Mouse (Mus musculus) adrenal gland, postnatal 10 days (tissue): Measurements from ENCODE around the gene Gjb5. TPM values are rescaled to one million over a fixed set of nuclear protein-coding genes. Genes with fewer than 3 reads are reported as not detected.
A peak's percentile ranks its signal among the peaks of the same experiment; 100 is the strongest.

Source experiments
- DNase-seq: peaks from one replicate; pipeline ENCODE4 v3.0.0; 2021; ENCODE audit warnings: mixed read lengths
- total RNA-seq, 2 experiments: library from RNA; stranded (reverse); gene quantifications; 2 replicates each; pipeline ENCODE4 v1.2.3; 2021

Gjb5 gene
- total RNA-seq, 2 experiments from 2014 or later = 0.75 to 0.82 TPM

GRCm38 (mm10) chr4:127349560-127350300, 8.3 kb downstream of the Gjb5 start:
- DNase-seq = no peak

- no peak for DNase-seq
Observed at GRCm38 (mm10) chr4:127345000-127345399, 13.0 kb downstream of the Gjb5 start.

- DNase-seq = no peak
Observed at GRCm38 (mm10) chr4:127341372-127341771, 16.6 kb downstream of the Gjb5 start.

- DNase-seq = no peak
Observed at GRCm38 (mm10) chr4:127337668-127338067, 20.3 kb downstream of the Gjb5 start.

GRCm38 (mm10) chr4:127334870-127335504, 23.0 kb downstream of the Gjb5 start:
- no peak for DNase-seq

GRCm38 (mm10) chr4:127331171-127331570, 26.8 kb downstream of the Gjb5 start:
- DNase-seq = no peak

- DNase-seq = peak; percentile 47
Observed at GRCm38 (mm10) chr4:127330181-127331100, 27.5 kb downstream of the Gjb5 start, which contains the start of gene Gjb3. Gjb3 (minus strand) TSS chr4:127330844.

- no peak for DNase-seq
Observed at GRCm38 (mm10) chr4:127329751-127330150, 28.2 kb downstream of the Gjb5 start.

- no peak for DNase-seq
Observed at GRCm38 (mm10) chr4:127329046-127329445, 28.9 kb downstream of the Gjb5 start.

GRCm38 (mm10) chr4:127328378-127328777, 29.6 kb downstream of the Gjb5 start:
- no peak for DNase-seq

GRCm38 (mm10) chr4:127327749-127328148, 30.2 kb downstream of the Gjb5 start:
- DNase-seq = no peak

GRCm38 (mm10) chr4:127327258-127327657, 30.7 kb downstream of the Gjb5 start:
- DNase-seq = no peak

- DNase-seq = no peak
Observed at GRCm38 (mm10) chr4:127325276-127325675, 32.7 kb downstream of the Gjb5 start.

GRCm38 (mm10) chr4:127324759-127325158, 33.2 kb downstream of the Gjb5 start:
- DNase-seq = peak; percentile 87

GRCm38 (mm10) chr4:127324296-127324695, 33.7 kb downstream of the Gjb5 start:
- no peak for DNase-seq

GRCm38 (mm10) chr4:127323651-127324050, 34.3 kb downstream of the Gjb5 start:
- no peak for DNase-seq

GRCm38 (mm10) chr4:127319613-127320012, 38.4 kb downstream of the Gjb5 start:
- peak; percentile 83 for DNase-seq

GRCm38 (mm10) chr4:127317143-127317542, 40.8 kb downstream of the Gjb5 start:
- no peak for DNase-seq

GRCm38 (mm10) chr4:127315753-127316152, 42.2 kb downstream of the Gjb5 start:
- DNase-seq = no peak

- no peak for DNase-seq
Observed at GRCm38 (mm10) chr4:127314585-127314984, 43.4 kb downstream of the Gjb5 start.

- peak; percentile 87 for DNase-seq
Observed at GRCm38 (mm10) chr4:127313861-127314260, 44.1 kb downstream of the Gjb5 start, which contains the start of gene Gja4. Gja4 (minus strand) TSS chr4:127314039.

GRCm38 (mm10) chr4:127312349-127312748, 45.6 kb downstream of the Gjb5 start:
- DNase-seq = no peak

- DNase-seq = no peak
Observed at GRCm38 (mm10) chr4:127311561-127311960, 46.4 kb downstream of the Gjb5 start.
